9 mouse cellular contexts compared by ENCODE assay signal in the genomic region with DNA sequence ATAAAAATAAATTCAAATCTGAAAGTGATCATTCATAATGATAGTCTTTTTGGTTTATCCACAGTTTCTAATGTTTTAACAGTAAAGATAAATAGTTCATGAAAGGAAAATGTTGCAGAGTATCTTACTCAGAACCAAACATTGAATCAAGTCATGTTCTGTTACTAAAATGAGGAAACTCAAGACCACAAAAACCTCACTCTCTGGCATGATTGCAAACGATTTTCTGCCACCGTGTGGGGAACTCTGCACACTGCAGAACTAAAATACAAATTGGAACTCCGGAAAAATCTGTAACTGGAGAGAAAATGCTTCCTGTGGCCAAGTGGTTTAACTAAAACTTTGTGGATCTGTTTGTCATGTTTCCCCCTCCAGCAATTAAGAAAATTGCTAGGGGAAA. TPM values are rescaled to one million over a fixed set of nuclear protein-coding genes. Genes with fewer than 3 reads are reported as not detected.
A peak's percentile ranks its signal among the peaks of the same experiment; 100 is the strongest.
DNase-seq lines count a peak whose midpoint lies in the region; ATAC-seq and TF ChIP-seq lines count a peak whose summit lies in the region.
"Had no signal": no experiment of that assay in that cellular context is flagged by ENCODE, and none has a peak within 500 bp of the region (broad histone marks: within the 10 kb centered on the region; RNA-seq: fewer than 3 reads in every experiment).

No protein-coding gene starts in this region.

- H3K4me3 ChIP-seq in hindbrain, embryonic 10.5 days = no peak overlapping the region
- no peak overlapping the region for H3K4me3 ChIP-seq in hindbrain, embryonic 13.5 days
- no peak overlapping the region for H3K4me3 ChIP-seq in ES-E14 (ENCODE audit: insufficient read depth in 1 of 2, low read depth in 1 of 2, low read length in 2 of 2, poor library complexity in 1 of 2, severe bottlenecking in 1 of 2)
- H3K4me3 ChIP-seq in heart, adult 2 months = no peak overlapping the region
- no peak overlapping the region for H3K4me3 ChIP-seq in thymus, adult 2 months (ENCODE audit: control insufficient read depth, insufficient read depth, low read length)
- H3K4me3 ChIP-seq: lung, embryonic 15.5 days had no signal

- WGBS in hindbrain, embryonic 10.5 days = under 1% methylated on average over 3 of the region's 3 CpGs
- 1% methylated on average over 3 of the region's 3 CpGs for WGBS in hindbrain, embryonic 13.5 days
- under 1% methylated on average over 3 of the region's 3 CpGs for WGBS in heart, adult 2 months
- 1% methylated on average over 3 of the region's 3 CpGs for WGBS in thymus, adult 2 months

- no peak overlapping the region for H3K4me2 ChIP-seq in hindbrain, embryonic 13.5 days
- H3K4me2 ChIP-seq: lung, embryonic 15.5 days had no signal

- in situ Hi-C loops in ES-E14 (cut with MboI; ENCODE audit: low sequenced_read_pairs in 2 of 2, unreplicated experiment in 2 of 2) = no loop called here

- peaks cover 17% of the 10 kb centered on the region for H3K4me1 ChIP-seq in hindbrain, embryonic 10.5 days (replicated peaks)
- peaks cover 23% of the 10 kb centered on the region for H3K4me1 ChIP-seq in hindbrain, embryonic 13.5 days (replicated peaks)
- H3K4me1 ChIP-seq in ES-E14 (ENCODE audit: control insufficient read depth in 2 of 2, insufficient read depth in 2 of 2, low read length in 2 of 2, poor library complexity in 1 of 2) = peaks cover 2 to 4% of the 10 kb centered on the region in 2 experiments; a peak in 2 of 4 replicates
- H3K4me1 ChIP-seq in heart, adult 2 months (ENCODE audit: control insufficient read depth, insufficient read depth, low read length) = peaks cover 9% of the 10 kb centered on the region
- H3K4me1 ChIP-seq in thymus, adult 2 months (replicated peaks; ENCODE audit: control insufficient read depth, insufficient read depth, low read length) = peaks cover 4% of the 10 kb centered on the region; the same call in 1 of the 2 replicates

- H3K36me3 ChIP-seq in hindbrain, embryonic 10.5 days = peaks cover 18% of the 10 kb centered on the region
- peaks cover 5% of the 10 kb centered on the region; the same call in 1 of the 2 replicates for H3K36me3 ChIP-seq in hindbrain, embryonic 13.5 days
- no peaks in the 10 kb centered on the region for H3K36me3 ChIP-seq in ES-E14 (ENCODE audit: control insufficient read depth, insufficient read depth, low read length, poor library complexity, severe bottlenecking)
- peaks cover 14% of the 10 kb centered on the region for H3K36me3 ChIP-seq in heart, adult 2 months (ENCODE audit: control insufficient read depth, insufficient read depth, low read length)
- no peaks in the 10 kb centered on the region for H3K36me3 ChIP-seq in thymus, adult 2 months (ENCODE audit: control insufficient read depth, insufficient read depth, low read length)
- H3K36me3 ChIP-seq: lung, embryonic 15.5 days had no signal

- intact Hi-C loops in heart, adult 2 months (cut with DNase I) = loop anchor here (1.0 to 5.0 kb wide), 3 partner anchors 38 to 480 kb away; no protein-coding TSS in a partner anchor

- H3K27ac ChIP-seq in hindbrain, embryonic 10.5 days = no peak overlapping the region
- H3K27ac ChIP-seq in hindbrain, embryonic 13.5 days = no peak overlapping the region
- no peak overlapping the region for H3K27ac ChIP-seq in ES-E14 (ENCODE audit: insufficient read depth, low read depth, low read length, poor library complexity, severe bottlenecking)
- peak overlapping the region; percentile 5; the same call in 1 of the 2 replicates for H3K27ac ChIP-seq in heart, adult 2 months
- H3K27ac ChIP-seq in thymus, adult 2 months (ENCODE audit: control insufficient read depth, insufficient read depth, low read length) = no peak overlapping the region
- H3K27ac ChIP-seq: lung, embryonic 15.5 days had no signal

- no peak for ATAC-seq in hindbrain, embryonic 13.5 days (ENCODE audit: low FRiP score)

- no peak overlapping the region for H3K9ac ChIP-seq in hindbrain, embryonic 13.5 days
- H3K9ac ChIP-seq in ES-E14 (ENCODE audit: insufficient read depth, low read depth, low read length, poor library complexity, severe bottlenecking) = no peak overlapping the region
- H3K9ac ChIP-seq in heart, adult 2 months (ENCODE audit: low read depth, low read length) = no peak overlapping the region
- H3K9ac ChIP-seq: lung, embryonic 15.5 days had no signal

- TF ChIP-seq EP300 in heart, adult 2 months (IDR thresholded peaks at IDR 0.05; ENCODE audit: insufficient read depth, low read depth, low read length) = no peak

- H3K9me3 ChIP-seq in hindbrain, embryonic 10.5 days = no peaks in the 10 kb centered on the region
- no peaks in the 10 kb centered on the region for H3K9me3 ChIP-seq in hindbrain, embryonic 13.5 days
- no peaks in the 10 kb centered on the region for H3K9me3 ChIP-seq in ES-E14 (ENCODE audit: control insufficient read depth, insufficient read depth, low read depth, low read length)
- H3K9me3 ChIP-seq: lung, embryonic 15.5 days had no signal

- peak; percentile 52 for DNase-seq in hindbrain, embryonic 10.5 days (ENCODE audit: low spot score)
- DNase-seq in ES-E14 (ENCODE audit: low read depth, low spot score) = peak; percentile 31
- peak; percentile 67 to 72 for DNase-seq in cerebellum, postnatal 10 days
- DNase-seq in heart, adult 2 months = peak; percentile 57 to 69
- DNase-seq in layer of hippocampus, postnatal 14 days (ENCODE audit: low spot score in 2 of 2) = peak; percentile 66 to 75
- DNase-seq in monocyte, adult 2 months (ENCODE audit: low read depth in 1 of 2, low spot score in 2 of 2) = peak; percentile 31 to 45
- DNase-seq in thymus, adult 2 months = peak; percentile 75

- no peak for TF ChIP-seq POLR2A in heart, adult 2 months (IDR thresholded peaks at IDR 0.05; ENCODE audit: insufficient read depth, low read depth, low read length)
- TF ChIP-seq POLR2A in thymus, adult 2 months (IDR thresholded peaks at IDR 0.05; ENCODE audit: control insufficient read depth, extremely low read depth, insufficient read depth, low read length, poor library complexity) = no peak

- no peaks in the 10 kb centered on the region; the same call in none of the 2 replicates for H3K79me2 ChIP-seq in heart, adult 2 months (replicated peaks; ENCODE audit: control insufficient read depth, insufficient read depth, low read length)

- H3K27me3 ChIP-seq in hindbrain, embryonic 10.5 days (ENCODE audit: insufficient read depth, poor library complexity, severe bottlenecking) = no peaks in the 10 kb centered on the region
- no peaks in the 10 kb centered on the region for H3K27me3 ChIP-seq in hindbrain, embryonic 13.5 days
- no peaks in the 10 kb centered on the region for H3K27me3 ChIP-seq in heart, adult 2 months (ENCODE audit: control insufficient read depth, insufficient read depth, low read length)
- no peaks in the 10 kb centered on the region for H3K27me3 ChIP-seq in thymus, adult 2 months (ENCODE audit: control insufficient read depth, insufficient read depth, low read length)
- H3K27me3 ChIP-seq: lung, embryonic 15.5 days had no signal

- peak; percentile 92 for TF ChIP-seq CTCF in heart, adult 2 months (IDR thresholded peaks at IDR 0.05)
- TF ChIP-seq CTCF in thymus, adult 2 months (IDR thresholded peaks at IDR 0.05; ENCODE audit: borderline replicate concordance, control insufficient read depth, extremely low read depth, insufficient read depth, low read length, poor library complexity) = no peak

TF ChIP-seq in ES-E14, 5 proteins besides CTCF, POLR2A, EP300 and RAD21:
- 0 out of 2 replicates have a peak, but pooled peaks have one; percentile 13 for TF ChIP-seq ZC3H11A (IDR thresholded peaks at IDR 0.05; ENCODE audit: borderline replicate concordance, low read depth, low read length)
- TF ChIP-seq CHD2 (IDR thresholded peaks at IDR 0.05; ENCODE audit: low read depth, low read length) = no peak

RNA-seq across cellular contexts. Expression of a gene that starts 1.7 kb away (rescaled TPM):
- 87.0 and 99.8 TPM in 2 replicates for polyA plus RNA-seq in hindbrain, embryonic 10.5 days (2016; fragmentation: Nextera tagmentation; extraction: Ambion mirVana)
- 83.7 and 85.2 TPM in 2 replicates for polyA plus RNA-seq in hindbrain, embryonic 13.5 days (2015; fragmentation: Nextera tagmentation; extraction: Ambion mirVana)
- 63.6 and 68.9 TPM in 2 replicates for total RNA-seq in ES-E14 (2012; rRNA removed)
- total RNA-seq in heart, adult 2 months (2021) = 10 to 100 TPM; 96.7 to 97.0 TPM
- polyA plus RNA-seq in heart, adult 2 months (2012; rRNA removed) = 34.1 and 62.8 TPM in 2 replicates
- 10 to 100 TPM; 31.9 to 43.6 TPM for total RNA-seq in layer of hippocampus, postnatal 14 days (2021)
- 37.6 and 47.0 TPM in 2 replicates for polyA plus RNA-seq in thymus, adult 2 months (2012; rRNA removed)

RNA-seq across cellular contexts. Expression of a gene that starts 24.8 kb away (rescaled TPM):
- 185 and 196 TPM in 2 replicates for polyA plus RNA-seq in hindbrain, embryonic 10.5 days (2016; fragmentation: Nextera tagmentation; extraction: Ambion mirVana)
- 203 and 205 TPM in 2 replicates for polyA plus RNA-seq in hindbrain, embryonic 13.5 days (2015; fragmentation: Nextera tagmentation; extraction: Ambion mirVana)
- total RNA-seq in ES-E14 (2012; rRNA removed) = 42.8 and 70.9 TPM in 2 replicates
- total RNA-seq in heart, adult 2 months (2021) = 10 to 100 TPM; 53.7 to 54.7 TPM
- 23.3 and 37.5 TPM in 2 replicates for polyA plus RNA-seq in heart, adult 2 months (2012; rRNA removed)
- 10 to 100 TPM; 63.3 to 65.0 TPM for total RNA-seq in layer of hippocampus, postnatal 14 days (2021)
- polyA plus RNA-seq in thymus, adult 2 months (2012; rRNA removed) = 48.1 and 53.5 TPM in 2 replicates

RNA-seq across cellular contexts. Expression of a gene that starts 50.3 kb away (rescaled TPM):
- polyA plus RNA-seq in hindbrain, embryonic 10.5 days (2016; fragmentation: Nextera tagmentation; extraction: Ambion mirVana) = not detected in 2 replicates
- 0.09 TPM in 1 of 2 replicates, not detected in the other for polyA plus RNA-seq in hindbrain, embryonic 13.5 days (2015; fragmentation: Nextera tagmentation; extraction: Ambion mirVana)
- 1.1 and 1.3 TPM in 2 replicates for total RNA-seq in ES-E14 (2012; rRNA removed)
- not detected for total RNA-seq in heart, adult 2 months (2021)
- polyA plus RNA-seq in heart, adult 2 months (2012; rRNA removed) = not detected in 2 replicates
- total RNA-seq in layer of hippocampus, postnatal 14 days (2021) = not detected
- polyA plus RNA-seq in thymus, adult 2 months (2012; rRNA removed) = 0.04 TPM in 1 of 2 replicates, not detected in the other
